Mouse (Mus musculus): ENCODE data around the gene Nusap1. TPM values are rescaled to one million over a fixed set of nuclear protein-coding genes. Genes with fewer than 3 reads are reported as not detected.

Nusap1 gene
- polyA plus RNA-seq, 1 experiment from 2014 or later: 43.1 TPM

GRCm38 (mm10) chr2:119698472-119698871, 80.4 kb downstream of the Nusap1 start:
- ATAC-seq (replicated peaks; ENCODE audit: insufficient number of reproducible peaks, insufficient read depth, low FRiP score, low read depth): no peak
- no peak overlapping the region for H3K4me2 ChIP-seq
- H3K9me3 ChIP-seq (replicated peaks): no peaks in the 10 kb centered on the region
- H3K27me3 ChIP-seq: no peaks in the 10 kb centered on the region
- no peak overlapping the region for H3K9ac ChIP-seq
- H3K4me1 ChIP-seq (replicated peaks): no peaks in the 10 kb centered on the region
- H3K27ac ChIP-seq: no peak overlapping the region
- H3K4me3 ChIP-seq: no peak overlapping the region
- no peaks in the 10 kb centered on the region; the same call in 1 of the 2 replicates for H3K36me3 ChIP-seq
- WGBS: 81% methylated on average over 2 of the region's 2 CpGs

GRCm38 (mm10) chr2:119699962-119700361, 81.9 kb downstream of the Nusap1 start:
- Histone ChIP-seq H3K9ac (no peak overlapping the region), H3K27ac (no peak overlapping the region), H3K9me3 (replicated peaks) (no peaks in the 10 kb centered on the region), H3K4me1 (replicated peaks) (no peaks in the 10 kb centered on the region), H3K36me3 (no peaks in the 10 kb centered on the region; the same call in 1 of the 2 replicates), H3K4me2 (no peak overlapping the region), H3K4me3 (no peak overlapping the region), H3K27me3 (no peaks in the 10 kb centered on the region)
- no peak for ATAC-seq (replicated peaks; ENCODE audit: insufficient number of reproducible peaks, insufficient read depth, low FRiP score, low read depth)
- 93% methylated on average over 3 of the region's 3 CpGs for WGBS

Other genes starting within 250 kb of the Nusap1 start
- gene Ino80, start 140.6 kb upstream of the Nusap1 start, polyA plus RNA-seq (2015; fragmentation: Nextera tagmentation; extraction: Ambion mirVana): 2.5 and 2.7 TPM in 2 replicates
- gene Exd1, start 70.7 kb upstream of the Nusap1 start, polyA plus RNA-seq (2015; fragmentation: Nextera tagmentation; extraction: Ambion mirVana): 0.21 and 0.27 TPM in 2 replicates
- 47.2 and 50.3 TPM in 2 replicates for gene Chp1, start 70.6 kb upstream of the Nusap1 start, polyA plus RNA-seq (2015; fragmentation: Nextera tagmentation; extraction: Ambion mirVana)
- gene Oip5, start 171 bp downstream of the Nusap1 start, polyA plus RNA-seq (2015; fragmentation: Nextera tagmentation; extraction: Ambion mirVana): 16.4 and 17.0 TPM in 2 replicates
- gene Ndufaf1, start 44.5 kb downstream of the Nusap1 start, polyA plus RNA-seq (2015; fragmentation: Nextera tagmentation; extraction: Ambion mirVana): 49.5 and 58.6 TPM in 2 replicates
- gene Rtf1, start 56.8 kb downstream of the Nusap1 start, polyA plus RNA-seq (2015; fragmentation: Nextera tagmentation; extraction: Ambion mirVana): 22.0 and 24.4 TPM in 2 replicates
- gene Itpka, start 124.0 kb downstream of the Nusap1 start, polyA plus RNA-seq (2015; fragmentation: Nextera tagmentation; extraction: Ambion mirVana): 2.0 and 2.4 TPM in 2 replicates
- gene Ltk, start 142.1 kb downstream of the Nusap1 start, polyA plus RNA-seq (2015; fragmentation: Nextera tagmentation; extraction: Ambion mirVana): 0.10 and 0.22 TPM in 2 replicates
- gene Rpap1, start 169.2 kb downstream of the Nusap1 start, polyA plus RNA-seq (2015; fragmentation: Nextera tagmentation; extraction: Ambion mirVana): 15.4 and 20.6 TPM in 2 replicates
- gene Tyro3, start 179.4 kb downstream of the Nusap1 start, polyA plus RNA-seq (2015; fragmentation: Nextera tagmentation; extraction: Ambion mirVana): 6.2 and 8.5 TPM in 2 replicates

Data from heart, embryonic 15.5 days (tissue).